Mouse (Mus musculus): ENCODE measurements around the gene Ddx39b.

DNA sequence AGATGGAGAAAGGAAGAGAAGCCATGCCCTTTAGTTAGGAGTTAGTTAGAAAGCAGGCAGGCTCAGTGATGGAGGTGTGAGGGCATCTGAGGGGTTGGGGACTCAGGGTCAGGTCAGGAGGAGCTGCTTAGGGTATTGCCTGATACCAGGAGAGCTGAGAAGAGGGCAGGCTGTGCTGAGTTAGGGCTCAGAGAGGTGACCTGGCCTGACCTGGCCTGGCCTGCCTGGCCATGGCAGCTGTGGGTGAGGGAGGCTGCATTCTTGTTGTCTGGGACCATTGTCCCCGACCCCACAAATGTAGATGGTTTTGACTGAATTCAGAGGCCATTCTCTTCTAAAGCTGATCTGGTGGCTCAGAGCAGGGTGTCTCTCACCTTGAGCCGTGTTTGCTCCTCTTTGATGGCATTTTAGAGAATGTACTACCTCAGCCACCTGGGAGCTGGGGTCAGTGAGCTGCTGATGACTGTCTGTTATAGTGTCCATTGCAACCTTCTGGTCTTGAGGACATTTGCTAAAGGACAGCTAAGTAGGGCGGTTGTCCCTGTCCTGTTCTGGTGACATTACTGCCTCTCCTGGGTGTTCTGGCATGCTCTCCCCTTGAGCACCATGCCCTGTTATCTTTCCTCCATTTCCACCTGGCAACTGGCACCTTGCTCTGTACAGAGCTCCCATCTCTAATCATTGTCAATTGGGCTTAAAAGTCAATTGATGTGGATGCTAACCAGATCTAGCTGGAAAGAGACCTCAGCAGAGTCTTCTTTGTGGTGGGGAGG is 9.0 kb downstream of the Ddx39b start:
- no peak for TF ChIP-seq CTCF (IDR thresholded peaks at IDR 0.05; ENCODE audit: extremely low read depth, insufficient read depth, low read length)
- 0 out of 2 replicates have a peak, but pooled peaks have one; percentile 12 for TF ChIP-seq POLR2A (IDR thresholded peaks at IDR 0.05; ENCODE audit: extremely low read depth, insufficient read depth, low read length)

Data from cortical plate, adult 2 months (tissue).